Mouse (Mus musculus) adrenal gland, adult 8-10 months (tissue): ENCODE data around the gene Smg6. TPM values are rescaled to one million over a fixed set of nuclear protein-coding genes. Genes with fewer than 3 reads are reported as not detected.
"Not testable (repeated sequence)": the region's sequence is repeated elsewhere in the genome, so short reads cannot be mapped to it uniquely, and the experiment has no call there.

Experiments used
- DNase-seq: peaks from one replicate; pipeline ENCODE4 v3.0.0; 2022
- total RNA-seq, 4 experiments: library from RNA; stranded (reverse); gene quantifications; 2 replicates each; pipeline ENCODE4 v1.2.4; 2022

The Smg6 gene
- total RNA-seq, 4 experiments from 2014 or later, result 24.7 to 41.9 (median 33.3) TPM

DNA sequence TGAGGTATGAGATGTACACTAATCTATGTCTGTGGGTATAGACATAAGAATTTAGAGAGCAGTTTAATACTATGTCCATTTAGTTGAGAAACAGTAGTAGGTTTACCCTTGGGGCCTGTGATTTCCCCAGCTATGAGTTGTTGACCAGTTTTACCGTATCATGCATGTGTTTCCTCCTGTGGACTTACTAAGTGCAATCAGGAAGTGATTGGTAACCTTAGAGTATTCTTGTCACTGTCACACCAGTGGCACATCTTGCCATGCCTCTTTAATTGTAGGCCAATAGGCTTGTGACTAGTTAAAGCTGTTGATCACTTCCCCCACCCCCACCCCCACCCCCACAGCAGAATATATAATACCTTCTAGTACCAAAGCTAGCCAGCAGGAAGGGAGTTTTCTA, 70.9 kb downstream of the Smg6 start:
- no peak for DNase-seq

DNA sequence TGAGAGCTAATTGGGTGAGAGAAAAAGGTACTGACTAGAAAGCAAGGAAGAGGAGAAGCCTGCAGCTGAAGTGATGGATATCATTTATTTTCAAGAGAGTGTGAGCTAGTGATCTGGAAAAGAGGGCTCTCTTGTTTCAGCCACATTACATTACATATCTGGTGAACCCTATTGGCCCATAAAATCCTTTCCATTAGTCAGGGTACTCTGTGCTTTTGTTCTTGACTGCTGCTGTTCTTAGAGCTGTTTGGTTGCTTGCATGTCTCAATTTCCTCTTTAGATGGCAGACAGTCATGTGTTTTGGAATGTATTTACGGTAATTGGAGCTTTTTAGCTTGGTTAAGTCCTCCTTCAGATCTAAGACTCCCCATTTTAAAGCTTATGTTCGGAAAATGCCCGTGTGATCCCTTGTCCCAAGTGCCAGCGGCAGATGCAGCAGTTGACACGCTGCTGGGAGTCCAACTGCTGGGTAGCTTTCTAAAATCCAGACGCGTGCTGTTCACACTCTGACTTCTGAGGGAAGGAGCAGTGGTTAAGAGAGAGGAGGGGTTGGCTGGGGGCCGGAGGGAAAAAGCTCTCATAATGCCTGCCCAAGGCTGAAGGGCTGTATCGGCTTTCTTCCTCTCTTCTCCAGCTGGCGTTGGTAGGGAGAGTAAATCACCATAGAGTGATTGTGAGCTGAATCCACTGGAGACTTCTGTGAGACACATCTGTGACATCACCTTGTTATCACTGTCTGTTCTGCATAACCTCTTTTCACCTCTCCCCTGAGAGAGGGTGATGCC, 75.4 kb downstream of the Smg6 start:
- no peak for DNase-seq

DNA sequence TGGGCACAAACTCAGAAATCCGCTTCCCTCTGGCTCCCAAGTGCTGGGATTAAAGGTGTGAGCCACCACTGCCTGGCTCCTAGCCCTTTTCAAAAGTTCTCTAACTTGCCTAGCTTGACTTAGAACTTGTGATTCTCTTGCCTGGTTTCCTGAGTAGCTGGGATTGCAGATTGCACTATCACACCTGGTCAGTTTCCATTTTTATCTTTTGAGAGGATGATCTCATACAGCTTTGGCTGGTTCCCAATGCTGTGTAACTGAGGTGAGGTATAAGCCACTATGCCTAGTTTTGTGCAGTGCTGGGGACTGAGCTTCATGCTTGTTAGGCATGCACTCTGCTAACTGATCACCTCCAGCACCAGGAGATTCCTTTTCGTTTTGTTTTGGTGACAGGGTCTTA, 82.6 kb downstream of the Smg6 start:
- no peak for DNase-seq

DNA sequence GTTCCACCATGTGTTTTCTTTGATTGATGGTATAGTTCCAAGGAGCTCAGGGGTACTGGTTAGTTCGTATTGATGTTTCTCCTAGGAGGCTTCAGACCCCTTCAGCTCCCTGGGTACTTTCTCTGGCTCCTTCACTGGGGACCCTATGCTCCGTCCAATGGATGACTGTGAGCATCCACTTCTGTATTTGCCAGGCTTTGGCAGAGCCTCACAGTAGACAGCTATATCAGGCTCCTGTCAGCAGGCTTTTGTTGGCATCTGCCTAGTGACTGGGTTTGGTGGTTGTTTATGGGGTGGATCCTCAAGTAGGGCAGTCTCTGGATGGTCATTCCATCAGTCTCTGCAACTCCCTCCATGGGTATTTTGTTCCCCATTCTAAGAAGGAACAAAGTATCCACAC, 83.9 kb downstream of the Smg6 start:
- DNase-seq, result not testable (repeated sequence)

DNA sequence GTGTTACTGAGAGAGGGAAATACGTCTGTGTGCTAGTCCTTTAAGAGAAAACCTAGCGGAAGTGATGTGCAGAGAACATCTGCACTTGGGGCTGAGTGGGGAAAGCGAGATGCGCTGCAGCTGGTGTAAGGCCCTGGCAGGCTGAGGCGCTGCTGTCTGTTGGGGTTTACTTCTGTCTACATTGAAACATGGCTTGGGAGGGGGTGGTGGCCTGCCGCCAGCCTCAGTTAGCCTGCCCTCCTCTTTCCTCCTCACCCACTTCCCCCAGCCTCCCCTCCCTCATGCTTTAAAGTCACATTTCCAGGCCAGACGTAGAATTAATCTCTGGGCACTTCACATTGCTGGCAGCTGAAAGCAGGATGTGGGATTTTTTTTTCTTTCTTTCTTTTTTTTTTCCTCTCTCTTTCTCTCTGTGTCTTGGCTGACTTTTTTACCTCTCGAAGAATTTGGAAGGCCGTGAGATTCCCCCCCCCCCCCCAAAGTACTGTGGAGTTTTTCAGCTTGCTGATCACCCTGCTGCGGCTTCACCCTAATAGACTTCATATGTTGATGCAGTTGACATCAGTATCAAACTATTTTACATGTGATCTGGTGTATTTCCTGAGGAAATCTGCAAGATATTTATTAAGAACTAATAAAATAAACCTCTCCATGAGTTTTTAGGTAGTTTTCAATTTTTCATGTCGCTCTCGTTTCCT, 87.5 kb downstream of the Smg6 start:
- no peak for DNase-seq

DNA sequence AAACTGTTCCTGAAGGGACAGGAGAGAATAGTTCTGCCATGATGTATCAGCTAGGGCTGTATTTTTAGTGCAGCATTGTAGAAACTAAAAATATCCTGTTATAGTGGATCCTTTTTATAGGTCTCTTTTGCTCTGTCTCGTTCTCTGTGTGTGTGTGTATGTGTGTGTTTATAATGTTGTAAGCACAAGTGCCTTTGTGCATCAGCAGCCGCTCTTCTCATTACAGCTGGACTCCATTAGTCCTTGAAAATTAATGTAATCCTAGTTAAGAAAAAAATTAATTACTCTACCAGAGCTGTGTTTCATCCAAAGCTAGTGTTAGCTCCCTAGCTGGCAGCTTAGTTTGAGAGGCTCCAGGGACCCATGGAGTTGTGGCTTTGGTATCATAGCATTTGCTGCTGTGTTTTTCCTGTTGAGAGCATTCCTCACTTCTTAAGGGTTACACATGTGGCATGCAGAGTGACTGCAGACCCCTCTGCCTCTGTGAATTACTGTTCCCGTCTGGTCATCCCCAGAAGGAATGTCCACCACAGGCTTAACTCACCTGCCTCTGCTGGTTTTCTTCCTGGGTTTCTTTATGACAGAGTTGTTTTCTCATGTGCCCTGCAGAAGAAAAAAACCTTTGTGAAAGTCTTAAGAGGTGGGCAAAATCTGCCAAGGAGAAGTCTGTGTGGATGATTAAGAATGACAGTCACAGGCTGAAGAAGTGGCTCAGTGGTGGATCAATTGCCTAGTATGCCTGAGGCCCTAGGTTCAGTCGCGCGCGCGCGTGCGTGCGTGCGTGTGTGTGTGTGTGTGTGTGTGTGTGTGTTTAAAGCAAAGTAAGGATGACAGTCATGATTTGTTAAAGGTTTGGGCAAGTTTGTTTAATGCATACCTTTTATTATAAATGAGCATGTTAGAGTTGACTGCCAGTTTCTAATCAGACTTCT, 88.4 kb downstream of the Smg6 start:
- no peak for DNase-seq

DNA sequence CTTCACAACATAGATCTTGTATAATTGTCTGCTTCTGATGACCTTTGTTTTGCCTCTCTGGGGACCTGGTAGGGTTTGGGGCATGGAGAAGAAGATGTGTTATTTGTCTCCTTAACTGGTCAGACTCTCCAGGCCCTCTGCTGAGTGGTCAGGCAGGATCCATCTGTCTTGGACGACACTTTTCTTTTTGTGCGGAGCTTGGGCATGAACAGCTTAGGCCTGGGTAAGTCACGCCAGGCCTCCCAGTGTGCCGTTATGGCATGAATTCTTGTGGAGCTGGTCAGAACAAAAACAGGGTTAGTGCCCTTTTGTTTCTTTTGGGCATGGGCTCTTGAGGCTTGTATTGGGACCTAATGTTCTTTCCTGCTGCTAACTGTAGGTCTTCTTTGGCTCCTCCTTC, 89.2 kb downstream of the Smg6 start:
- DNase-seq, result no peak

DNA sequence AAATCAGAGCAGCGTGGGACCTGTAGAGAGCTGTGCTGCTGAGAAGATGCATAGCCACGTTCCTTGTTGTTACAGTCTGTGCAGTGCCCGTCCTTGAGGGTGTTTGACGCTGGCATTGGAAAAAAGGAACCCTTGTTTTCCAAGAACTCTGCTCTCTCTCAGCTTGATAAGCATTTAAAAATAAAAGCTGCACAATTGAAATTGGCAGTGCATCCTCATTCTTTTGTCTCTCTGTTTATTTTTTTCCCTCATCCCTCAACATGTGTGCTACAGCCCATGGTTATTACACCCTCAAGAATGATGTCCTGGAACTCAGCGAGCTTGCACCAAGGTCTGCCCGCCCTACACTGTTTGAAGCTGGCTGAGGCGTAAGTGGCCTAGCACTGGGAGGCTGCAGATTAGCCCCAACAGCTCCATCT, 89.8 kb downstream of the Smg6 start:
- peak; percentile 38 for DNase-seq

DNA sequence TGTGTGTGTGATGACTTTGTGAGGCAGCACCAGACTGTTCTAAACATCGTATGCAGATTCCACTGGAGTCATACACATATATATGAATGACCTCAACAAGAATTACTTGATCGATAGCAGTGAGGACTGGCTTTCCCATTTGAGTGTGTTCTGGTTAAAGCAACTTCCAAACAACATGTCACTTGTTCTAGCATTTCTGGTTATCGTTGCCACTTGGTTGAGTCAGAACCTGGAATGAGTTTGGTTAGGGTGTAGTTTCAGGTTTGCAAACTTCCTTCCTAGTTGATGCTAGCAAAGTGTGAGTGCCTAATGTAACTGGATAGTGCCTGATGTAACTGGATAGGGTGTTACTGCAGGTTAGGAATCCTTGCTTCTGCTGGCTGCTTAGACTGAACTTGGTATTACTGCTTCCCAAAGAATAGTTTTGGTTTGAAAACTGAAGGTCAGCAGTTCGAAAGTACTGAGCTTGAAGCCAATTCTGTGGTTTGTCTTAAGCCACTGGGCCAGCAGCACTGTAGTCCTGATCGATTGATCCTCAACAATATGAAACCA, 90.8 kb downstream of the Smg6 start:
- DNase-seq, result no peak

DNA sequence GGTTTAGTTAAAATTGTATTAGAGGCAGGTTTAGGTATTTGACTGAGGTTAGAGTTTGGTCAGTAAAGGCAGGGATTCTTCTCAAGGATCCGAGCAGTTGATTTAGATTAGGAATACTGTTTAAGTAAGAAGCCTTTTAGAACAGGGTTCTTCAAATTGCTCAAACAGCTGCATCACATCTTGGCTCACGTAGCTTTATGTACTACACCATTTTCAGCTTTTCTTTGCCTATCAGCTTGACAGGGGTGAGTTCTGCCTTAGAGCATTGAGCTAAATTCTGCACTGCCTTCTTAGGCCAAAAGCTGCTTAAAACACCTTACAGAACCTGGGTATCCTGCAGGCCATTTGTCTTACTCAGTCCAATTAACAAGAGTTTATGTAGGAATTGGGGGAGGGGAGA, 92.2 kb downstream of the Smg6 start:
- no peak for DNase-seq

DNA sequence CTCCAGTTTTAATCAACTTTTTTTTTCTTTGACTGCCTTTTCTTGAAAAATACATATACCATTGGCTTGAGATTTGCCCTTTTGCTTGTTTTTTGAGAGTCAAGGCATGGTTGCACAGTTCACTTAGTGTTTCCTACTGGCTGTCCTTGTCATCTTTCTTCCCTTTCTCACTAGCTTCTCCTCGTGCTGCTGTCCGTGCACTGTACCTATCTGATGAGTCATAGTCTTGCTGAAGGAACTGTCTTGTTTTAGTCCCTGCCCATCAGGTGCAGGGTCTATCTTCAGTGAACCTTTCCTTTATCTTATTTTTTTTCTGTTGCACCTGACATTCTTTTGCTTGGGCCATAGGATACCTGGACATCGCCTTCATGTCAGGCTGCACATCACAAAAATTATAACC, 101.4 kb downstream of the Smg6 start:
- no peak for DNase-seq

DNA sequence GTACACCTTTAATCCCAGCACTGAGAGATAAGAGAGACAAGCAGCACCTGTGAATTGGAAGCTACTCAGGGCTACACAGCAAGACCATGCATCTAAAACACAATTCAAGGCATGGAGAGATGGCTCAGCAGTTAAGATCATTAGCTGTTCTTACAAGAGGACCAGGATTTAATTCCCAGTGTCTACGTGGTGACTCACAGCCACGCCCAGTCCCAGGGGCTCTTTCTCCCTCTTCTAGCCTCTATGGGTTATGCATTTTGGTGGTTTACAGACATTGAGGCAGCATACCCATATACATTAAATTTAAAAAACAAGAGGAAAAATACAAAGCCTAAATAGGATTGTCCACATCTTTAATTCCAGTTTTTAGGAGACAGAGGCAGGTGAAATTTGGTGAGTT, 102.0 kb downstream of the Smg6 start:
- no peak for DNase-seq

DNA sequence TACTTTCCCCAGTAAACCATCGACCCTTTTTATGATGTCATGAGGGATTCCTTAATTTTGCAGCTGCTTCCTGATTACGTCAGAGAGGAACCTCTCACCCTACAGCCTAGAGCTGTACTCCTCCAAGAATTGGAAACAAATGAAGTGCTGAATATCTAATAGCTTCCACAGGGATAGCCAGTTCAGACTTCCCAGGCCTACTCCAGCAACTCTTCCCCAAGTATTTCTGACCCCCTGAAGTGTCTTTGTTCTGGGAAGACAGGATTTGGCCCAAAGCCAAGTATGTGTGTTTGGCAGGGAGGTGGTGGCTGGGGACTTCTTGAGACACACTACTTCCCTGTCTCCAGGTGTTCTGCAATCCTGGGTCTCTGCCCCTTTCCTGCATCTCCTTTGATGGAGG, 105.6 kb downstream of the Smg6 start:
- no peak for DNase-seq

DNA sequence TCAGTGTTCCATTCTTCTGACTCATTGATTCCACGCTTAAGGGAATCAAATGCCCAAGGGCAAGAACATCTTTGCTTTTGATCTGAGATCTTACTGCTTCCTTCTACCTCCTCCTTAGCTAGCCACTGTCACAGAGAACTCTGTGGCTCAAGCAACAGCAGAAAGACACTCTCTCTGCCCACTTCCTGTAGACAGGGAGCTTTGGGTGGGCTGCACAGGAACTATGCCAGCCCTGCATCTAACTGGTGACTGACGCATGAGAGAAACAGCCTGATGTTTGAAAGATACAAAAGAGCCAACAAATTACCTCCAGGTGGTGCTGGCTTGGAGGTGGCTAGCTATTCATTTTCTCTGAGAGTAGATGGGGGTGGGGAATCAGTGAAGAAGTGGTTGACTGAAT, 107.3 kb downstream of the Smg6 start:
- DNase-seq, result no peak

DNA sequence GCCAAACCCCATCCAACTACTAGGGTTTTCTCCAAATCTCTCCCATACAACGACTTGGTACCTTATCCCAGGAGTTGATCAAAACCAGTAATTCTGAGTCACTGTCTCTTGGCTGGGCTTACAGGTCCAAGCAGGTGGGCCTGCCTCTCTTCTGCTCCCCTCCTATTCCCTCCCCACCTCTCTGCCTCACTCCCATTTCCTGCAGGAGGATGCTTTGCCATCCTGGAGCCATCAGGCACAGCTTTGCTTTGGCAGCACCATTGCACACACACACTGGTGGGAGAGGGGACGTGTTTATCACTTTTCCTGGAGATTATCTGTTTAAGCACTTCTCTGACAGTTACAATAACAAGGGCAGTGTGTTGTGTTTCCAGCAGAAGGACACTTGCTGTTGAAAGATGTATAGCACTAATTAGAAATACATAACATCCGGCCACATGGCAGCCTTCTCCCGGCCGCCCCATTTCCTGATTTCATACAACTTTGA, 108.0 kb downstream of the Smg6 start:
- DNase-seq, result no peak

DNA sequence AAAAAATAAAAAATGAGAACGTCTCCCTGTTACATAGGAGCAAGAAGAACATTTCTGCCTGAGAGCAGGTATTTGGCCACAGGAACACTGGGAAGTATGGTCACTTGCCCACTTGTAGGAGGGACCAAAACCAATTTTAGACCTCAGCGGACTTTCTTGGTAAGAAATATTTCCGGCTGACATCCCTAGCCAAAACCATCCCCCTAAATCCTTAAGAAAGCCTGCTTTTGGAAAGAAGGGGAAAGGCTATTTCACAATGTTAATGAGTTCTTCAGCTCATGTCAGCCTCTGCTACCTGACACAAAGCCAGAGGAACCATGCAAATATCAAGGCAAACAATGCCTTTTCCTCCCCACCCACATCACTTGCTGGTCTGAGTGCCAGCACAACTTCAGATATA, 108.5 kb downstream of the Smg6 start:
- DNase-seq, result no peak

DNA sequence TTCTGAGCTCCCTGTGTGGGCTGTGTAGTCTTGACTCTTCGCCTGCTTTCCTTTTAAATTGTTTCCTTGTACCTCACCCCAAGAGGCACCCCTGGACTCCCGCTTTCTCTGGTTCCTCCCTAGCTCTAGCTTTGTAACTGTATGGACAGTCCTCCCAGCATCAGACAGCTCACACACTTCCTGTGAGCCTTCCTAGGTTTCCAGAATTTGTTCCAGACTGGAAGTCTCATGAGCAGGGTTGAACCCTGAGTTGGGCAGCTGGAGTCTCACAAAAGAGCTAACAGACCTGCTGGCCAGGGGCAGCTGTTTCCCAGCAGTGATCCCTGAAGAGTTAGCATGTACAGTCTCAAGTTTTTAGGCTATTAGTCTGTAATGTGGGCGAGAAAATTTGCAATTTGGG, 118.7 kb downstream of the Smg6 start:
- no peak for DNase-seq

DNA sequence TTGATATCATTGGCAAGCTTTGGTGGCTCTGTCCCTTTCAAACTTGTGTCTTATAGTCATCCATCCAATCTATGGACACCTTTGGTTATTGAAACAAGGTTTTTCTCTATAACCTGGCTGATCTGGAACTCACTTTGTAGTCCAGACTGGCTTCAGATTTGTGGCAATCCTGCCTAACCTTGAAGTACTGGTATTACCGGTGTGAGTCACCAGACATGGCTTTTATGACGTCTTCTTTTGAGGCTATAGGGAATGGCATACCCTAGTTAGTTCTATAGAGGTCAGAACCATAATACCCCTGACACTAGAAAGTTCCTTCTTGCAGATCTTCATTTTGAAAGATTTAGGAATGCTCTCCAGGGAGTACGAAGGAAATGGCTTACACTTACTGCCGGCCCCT, 120.2 kb downstream of the Smg6 start:
- no peak for DNase-seq

DNA sequence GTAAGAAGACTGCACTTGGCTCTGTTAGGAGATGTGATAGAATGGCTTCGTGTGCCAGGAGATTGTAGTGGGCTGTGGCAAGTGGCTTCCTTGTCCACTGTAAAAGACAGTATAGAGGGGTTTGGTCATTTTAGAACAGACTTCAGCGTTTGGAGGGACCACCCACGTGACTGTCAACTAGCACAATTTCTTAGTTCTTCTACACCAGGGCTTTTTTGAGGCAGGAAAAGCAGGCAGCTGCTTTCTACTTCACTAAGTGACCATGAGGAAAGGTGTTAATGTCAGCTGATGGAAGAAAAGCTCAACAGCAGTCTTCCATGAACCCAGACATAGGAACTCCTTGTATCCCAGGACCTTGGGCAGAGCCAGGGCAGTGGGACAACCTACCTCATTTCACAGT, 121.0 kb downstream of the Smg6 start:
- DNase-seq, result no peak

DNA sequence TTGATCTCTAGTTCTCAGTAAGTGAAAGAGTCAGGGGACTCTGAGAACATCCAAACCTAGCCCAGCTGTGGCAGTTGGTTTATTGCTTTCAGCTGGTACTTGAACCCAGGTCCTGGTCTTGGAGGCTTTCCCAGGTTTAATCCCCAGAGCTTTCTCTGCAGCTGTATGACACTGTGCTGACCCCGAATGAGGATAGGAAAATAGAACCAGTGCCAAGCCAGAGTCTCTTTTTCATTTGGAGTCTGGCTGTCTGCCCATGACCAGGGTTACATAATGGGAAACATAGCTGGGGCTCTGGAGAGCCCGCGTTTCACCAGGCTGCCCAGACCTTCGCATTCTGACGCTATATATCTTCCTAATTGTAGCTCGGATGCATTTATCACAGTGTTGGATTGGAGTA, 121.4 kb downstream of the Smg6 start:
- DNase-seq, result peak; percentile 90

DNA sequence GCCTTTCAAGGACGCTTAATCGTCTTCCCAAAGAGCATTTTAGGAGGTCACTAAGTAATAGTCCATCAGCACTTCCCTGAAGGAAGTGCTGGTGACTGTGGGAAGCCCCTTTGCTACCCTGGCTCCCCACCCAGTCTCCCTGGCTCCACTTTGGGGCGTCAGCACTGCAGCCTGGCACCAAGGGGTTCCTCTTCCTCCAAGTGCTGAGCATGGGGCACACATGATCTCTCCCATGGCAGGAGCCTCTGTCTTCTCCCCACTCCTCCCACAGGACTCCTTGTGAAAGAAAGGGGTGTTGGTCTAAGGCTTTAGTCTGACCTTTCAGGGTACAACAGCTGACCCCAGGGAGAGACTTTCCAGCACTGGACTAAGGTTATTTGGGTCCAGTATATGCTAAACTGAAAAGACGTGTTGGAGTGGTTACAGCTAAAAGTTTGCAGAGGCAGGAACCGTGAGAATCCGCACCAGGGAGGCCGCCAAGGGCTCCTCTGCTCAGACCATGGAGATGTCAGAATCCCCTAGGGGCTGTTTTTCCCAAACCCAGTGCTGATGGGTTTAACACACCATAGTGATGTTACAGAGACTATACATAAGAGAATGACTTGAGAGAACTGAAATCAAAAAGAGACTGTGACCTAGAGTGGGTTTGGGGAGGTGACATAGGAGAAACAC, 122.2 kb downstream of the Smg6 start:
- no peak for DNase-seq

DNA sequence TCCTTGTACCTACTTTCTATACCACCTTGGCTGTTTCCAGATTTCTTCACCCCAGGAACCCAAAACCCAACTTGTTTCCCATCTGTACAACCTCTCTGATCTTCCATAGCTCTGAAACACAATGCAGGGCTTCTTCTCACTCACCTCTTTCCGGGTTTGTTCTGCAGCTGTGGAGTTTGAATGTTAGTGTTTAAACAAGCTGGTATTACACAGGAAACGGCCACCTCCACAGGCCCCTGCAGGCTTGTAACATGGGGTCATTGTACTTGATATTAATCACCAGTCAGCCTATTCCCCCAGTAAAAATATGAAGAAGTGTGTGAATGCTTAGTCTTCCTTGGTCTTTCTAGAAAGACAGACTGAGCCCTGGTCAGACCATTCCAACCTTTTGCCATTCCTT, 123.5 kb downstream of the Smg6 start:
- no peak for DNase-seq
